Mouse (Mus musculus) heart, embryonic 16.5 days (tissue): ENCODE measurements around the gene Pip4k2a. TPM values are rescaled to one million over a fixed set of nuclear protein-coding genes. Genes with fewer than 3 reads are reported as not detected.

Source experiments
- ATAC-seq: fragments of 200-750 bp; cut with Nextera tagmentation; replicated peaks from 2 replicates; pipeline ENCODE4 v1.8.0; 2017; ENCODE audit warnings: moderate number of reproducible peaks; ENCODE audit not compliant: insufficient read depth, low FRiP score; ENCODE audit errors: extremely low read depth
- H3K27ac ChIP-seq: fragments of 300-500 bp; sonication (generic); 2 replicates; pipeline ENCODE4 v1.5.1; 2014; ENCODE audit warnings: mild to moderate bottlenecking, low read length, control low read depth, moderate library complexity
- H3K27me3 ChIP-seq: fragments of 300-500 bp; sonication (generic); 2 replicates; pipeline ENCODE4 v1.6.1; 2014; ENCODE audit warnings: low read length, mixed read lengths; ENCODE audit not compliant: control insufficient read depth, insufficient read depth
- H3K36me3 ChIP-seq: fragments of 300-500 bp; sonication (generic); 2 replicates; pipeline ENCODE4 v1.6.1; 2014; ENCODE audit not compliant: control insufficient read depth, insufficient read depth
- H3K4me1 ChIP-seq: fragments of 300-500 bp; sonication (generic); 2 replicates; pipeline ENCODE4 v1.6.1; 2014; ENCODE audit warnings: low read length, mixed read lengths; ENCODE audit not compliant: control insufficient read depth, insufficient read depth
- H3K4me2 ChIP-seq: fragments of 300-500 bp; sonication (generic); 2 replicates; pipeline ENCODE4 v1.6.1; 2014; ENCODE audit warnings: low read depth, mild to moderate bottlenecking, control low read depth, low read length
- H3K4me3 ChIP-seq: fragments of 300-500 bp; sonication (generic); 2 replicates; pipeline ENCODE4 v1.5.1; 2014; ENCODE audit warnings: mild to moderate bottlenecking, control low read depth, low read length
- H3K9ac ChIP-seq: fragments of 300-500 bp; sonication (generic); 2 replicates; pipeline ENCODE4 v1.6.1; 2014; ENCODE audit warnings: low read length, control low read depth
- H3K9me3 ChIP-seq: fragments of 300-500 bp; sonication (generic); replicated peaks from 2 replicates; pipeline ENCODE4 v1.6.1; 2016; ENCODE audit warnings: low read length; ENCODE audit not compliant: control insufficient read depth
- WGBS: fragments of 180-500 bp; shearing (Covaris S2); extraction: QIAGEN DNeasy Blood & Tissue Kit; methylation state at CpG from one replicate; pipeline ENCODE4 v1.1.7; 2014; 5-methylcytosine and 5-hydroxymethylcytosine counted together
- polyA plus RNA-seq: library from polyadenylated mRNA; unstranded; fragments of >200 nt; fragmentation: Nextera tagmentation; extraction: Ambion mirVana; gene quantifications from 2 replicates; pipeline ENCODE4 v1.2.1, GENCODE M21; 2015

Gene Pip4k2a
- polyA plus RNA-seq, 1 experiment from 2014 or later: 10.0 TPM

- Histone ChIP-seq H3K9me3 (no peaks in the 10 kb centered on the region), H3K27me3 (no peaks in the 10 kb centered on the region), H3K4me3 (no peak overlapping the region), H3K36me3 (no peaks in the 10 kb centered on the region), H3K9ac (no peak overlapping the region), H3K27ac (no peak overlapping the region), H3K4me2 (no peak overlapping the region), H3K4me1 (peaks cover 28% of the 10 kb centered on the region)
- 79% methylated on average over 7 of the region's 7 CpGs for WGBS
- no peak for ATAC-seq
Observed at GRCm38 (mm10) chr2:18933418-18933817, 64.5 kb downstream of the Pip4k2a start.

GRCm38 (mm10) chr2:18930318-18931060 lies 67.4 kb downstream of the Pip4k2a start:
- WGBS: 89% methylated on average over 13 of the region's 13 CpGs
- no peak overlapping the region for H3K27ac ChIP-seq
- H3K4me1 ChIP-seq: peaks cover 6% of the 10 kb centered on the region
- H3K9ac ChIP-seq: no peak overlapping the region
- no peak overlapping the region for H3K4me2 ChIP-seq
- H3K9me3 ChIP-seq: no peaks in the 10 kb centered on the region
- H3K4me3 ChIP-seq: no peak overlapping the region
- H3K36me3 ChIP-seq: no peaks in the 10 kb centered on the region
- no peaks in the 10 kb centered on the region for H3K27me3 ChIP-seq
- no peak for ATAC-seq

- Histone ChIP-seq H3K9ac (no peak overlapping the region), H3K4me2 (no peak overlapping the region), H3K4me3 (no peak overlapping the region), H3K36me3 (no peaks in the 10 kb centered on the region), H3K27me3 (no peaks in the 10 kb centered on the region), H3K27ac (no peak overlapping the region), H3K9me3 (no peaks in the 10 kb centered on the region), H3K4me1 (peaks cover 3% of the 10 kb centered on the region)
- 47% methylated on average over 7 of the region's 7 CpGs for WGBS
- ATAC-seq: no peak
Observed at GRCm38 (mm10) chr2:18928597-18929257, 69.2 kb downstream of the Pip4k2a start.

GRCm38 (mm10) chr2:18928196-18928595 lies 69.7 kb downstream of the Pip4k2a start:
- Histone ChIP-seq H3K4me1 (peaks cover 3% of the 10 kb centered on the region), H3K9me3 (no peaks in the 10 kb centered on the region), H3K27ac (no peak overlapping the region), H3K36me3 (no peaks in the 10 kb centered on the region), H3K4me3 (no peak overlapping the region), H3K9ac (no peak overlapping the region), H3K4me2 (no peak overlapping the region), H3K27me3 (no peaks in the 10 kb centered on the region)
- no peak for ATAC-seq
- 51% methylated on average over 8 of the region's 8 CpGs for WGBS

- H3K27ac ChIP-seq: no peak overlapping the region
- no peaks in the 10 kb centered on the region for H3K9me3 ChIP-seq
- no peaks in the 10 kb centered on the region for H3K36me3 ChIP-seq
- H3K4me3 ChIP-seq: no peak overlapping the region
- no peak for ATAC-seq
- H3K9ac ChIP-seq: no peak overlapping the region
- WGBS: 56% methylated on average over 17 of the region's 17 CpGs
- H3K4me2 ChIP-seq: no peak overlapping the region
- H3K4me1 ChIP-seq: peaks cover 8% of the 10 kb centered on the region
- no peaks in the 10 kb centered on the region for H3K27me3 ChIP-seq
Observed at GRCm38 (mm10) chr2:18923806-18924595, 73.9 kb downstream of the Pip4k2a start.

- WGBS: 81% methylated on average over 9 of the region's 9 CpGs
- Histone ChIP-seq H3K4me2 (no peak overlapping the region), H3K36me3 (no peaks in the 10 kb centered on the region), H3K4me1 (peaks cover 4% of the 10 kb centered on the region), H3K27me3 (no peaks in the 10 kb centered on the region), H3K9me3 (no peaks in the 10 kb centered on the region), H3K27ac (no peak overlapping the region), H3K9ac (no peak overlapping the region), H3K4me3 (no peak overlapping the region)
- no peak for ATAC-seq
Observed at GRCm38 (mm10) chr2:18923098-18923649, 74.8 kb downstream of the Pip4k2a start.

- peaks cover 14% of the 10 kb centered on the region for H3K4me1 ChIP-seq
- no peak overlapping the region for H3K27ac ChIP-seq
- H3K9ac ChIP-seq: no peak overlapping the region
- H3K4me3 ChIP-seq: no peak overlapping the region
- H3K36me3 ChIP-seq: no peaks in the 10 kb centered on the region
- no peaks in the 10 kb centered on the region for H3K9me3 ChIP-seq
- ATAC-seq: no peak
- H3K4me2 ChIP-seq: no peak overlapping the region
- no peaks in the 10 kb centered on the region for H3K27me3 ChIP-seq
- WGBS: 51% methylated on average over 1 of the region's 1 CpGs
Observed at GRCm38 (mm10) chr2:18921570-18922180, 76.3 kb downstream of the Pip4k2a start.

- peaks cover 23% of the 10 kb centered on the region for H3K4me1 ChIP-seq
- no peaks in the 10 kb centered on the region for H3K9me3 ChIP-seq
- H3K9ac ChIP-seq: no peak overlapping the region
- no peak overlapping the region for H3K4me3 ChIP-seq
- ATAC-seq: no peak; the same call in 1 of the 2 replicates
- no peak overlapping the region for H3K4me2 ChIP-seq
- no peaks in the 10 kb centered on the region for H3K27me3 ChIP-seq
- WGBS: 51% methylated on average over 2 of the region's 2 CpGs
- H3K36me3 ChIP-seq: no peaks in the 10 kb centered on the region
- H3K27ac ChIP-seq: no peak overlapping the region
Observed at GRCm38 (mm10) chr2:18920461-18920877, 77.5 kb downstream of the Pip4k2a start.
